Mouse (Mus musculus): ENCODE measurements around the gene Slc9b2.

The Slc9b2 gene

DNA sequence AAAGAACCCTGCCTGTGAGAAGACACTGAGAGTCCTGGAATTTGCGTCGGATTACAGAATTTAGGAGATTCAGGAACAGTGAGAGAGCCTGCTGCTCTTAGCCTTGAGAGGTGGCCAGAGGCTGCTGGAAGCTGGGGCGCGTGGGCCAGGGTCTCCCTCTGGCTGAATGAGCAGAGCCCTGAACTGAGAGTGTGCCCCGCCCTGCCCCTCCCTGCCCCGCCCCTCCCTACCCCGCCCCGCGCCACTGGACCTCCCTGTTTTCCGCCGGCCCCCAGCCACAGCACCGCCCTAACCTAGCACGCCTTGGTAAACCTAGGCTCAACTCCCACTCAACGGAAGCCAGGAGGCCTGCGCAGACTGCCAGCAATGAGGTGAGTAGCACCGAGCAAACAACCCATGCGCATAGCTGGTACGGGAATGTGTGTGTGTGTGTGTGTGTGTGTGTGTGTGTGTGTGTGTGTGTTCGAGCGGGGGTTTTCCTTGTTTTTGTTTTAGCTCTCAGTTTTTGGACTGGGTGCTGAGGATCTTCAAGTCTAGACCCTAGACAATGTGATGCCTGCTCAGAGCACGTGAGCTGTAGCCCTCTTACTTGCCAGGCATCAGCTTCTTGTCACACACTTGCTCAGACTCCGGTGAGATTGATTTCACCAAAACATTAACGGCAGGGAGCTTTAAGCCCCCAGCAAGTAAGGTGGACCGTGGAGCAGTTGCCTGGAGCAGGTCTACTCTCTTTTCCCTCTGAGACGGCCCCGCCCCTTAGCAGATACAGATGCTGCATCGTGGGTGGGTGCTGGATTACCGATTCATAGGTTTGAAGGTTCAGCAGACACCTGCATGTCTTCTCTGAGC lies at the start of gene Slc9b2:
Slc9b2 (plus strand) TSS at position 290 of the 849 bp plus-strand sequence.
- no peak for DNase-seq

DNA sequence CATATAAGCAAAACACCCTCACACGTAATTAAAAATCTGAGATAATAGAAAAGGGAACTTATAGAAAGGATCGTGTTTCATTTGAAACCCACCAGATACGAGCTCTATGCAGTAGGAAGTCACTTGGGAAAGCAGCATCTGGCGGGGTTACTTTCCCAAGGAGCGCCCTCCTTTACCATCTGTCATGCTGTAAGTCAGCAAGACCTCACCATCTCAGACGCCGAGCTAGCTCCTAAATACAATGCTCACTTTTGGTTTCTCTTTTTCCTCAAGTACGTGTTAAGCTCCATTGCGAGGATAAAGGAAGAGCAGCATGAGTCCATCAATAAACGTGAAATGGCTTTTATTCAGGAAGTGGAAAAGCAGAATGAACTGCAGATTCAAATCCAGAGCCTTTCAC lies 48.6 kb upstream of the Slc9b2 start:
- no peak for DNase-seq

DNA sequence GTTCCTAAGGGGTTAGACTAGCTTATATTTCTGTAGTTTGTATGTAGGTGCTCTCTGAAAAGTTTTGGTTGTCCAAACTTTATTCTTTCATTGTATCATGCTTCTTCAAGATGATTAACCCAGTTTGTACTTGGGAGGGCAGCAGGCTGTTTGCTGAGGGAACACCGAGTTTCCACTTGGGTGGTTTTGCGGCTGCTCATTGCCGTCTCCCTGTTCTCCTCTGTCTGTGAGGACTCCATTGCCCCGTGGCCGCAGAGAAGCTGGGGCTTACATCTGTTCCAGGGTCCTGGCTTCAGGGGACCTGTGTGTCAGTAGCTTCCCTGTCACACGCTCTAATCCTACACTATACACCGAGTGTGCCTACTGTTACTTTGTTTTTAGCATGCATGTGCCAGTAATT lies 47.3 kb upstream of the Slc9b2 start:
- peak; percentile 68 for DNase-seq

DNA sequence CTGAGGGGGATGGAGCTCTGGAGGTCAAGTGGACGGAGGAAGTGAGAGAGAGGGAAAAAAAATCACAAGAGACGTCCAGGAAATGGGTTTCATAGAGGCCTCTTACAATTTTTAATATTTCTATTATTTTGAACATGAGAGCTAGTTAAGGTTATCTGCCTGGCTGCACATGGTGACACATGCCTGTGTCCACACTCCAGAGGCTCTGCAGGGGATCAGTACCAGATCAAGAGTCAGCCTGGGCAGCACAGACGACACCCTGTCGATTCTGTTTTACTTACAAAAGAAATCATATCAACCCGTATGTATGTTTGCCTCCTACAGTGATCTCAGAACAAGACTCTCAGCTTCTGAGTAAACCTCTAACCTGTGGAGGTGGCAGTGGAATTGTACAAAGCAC lies 38.9 kb upstream of the Slc9b2 start:
- peak; percentile 59 for DNase-seq

DNA sequence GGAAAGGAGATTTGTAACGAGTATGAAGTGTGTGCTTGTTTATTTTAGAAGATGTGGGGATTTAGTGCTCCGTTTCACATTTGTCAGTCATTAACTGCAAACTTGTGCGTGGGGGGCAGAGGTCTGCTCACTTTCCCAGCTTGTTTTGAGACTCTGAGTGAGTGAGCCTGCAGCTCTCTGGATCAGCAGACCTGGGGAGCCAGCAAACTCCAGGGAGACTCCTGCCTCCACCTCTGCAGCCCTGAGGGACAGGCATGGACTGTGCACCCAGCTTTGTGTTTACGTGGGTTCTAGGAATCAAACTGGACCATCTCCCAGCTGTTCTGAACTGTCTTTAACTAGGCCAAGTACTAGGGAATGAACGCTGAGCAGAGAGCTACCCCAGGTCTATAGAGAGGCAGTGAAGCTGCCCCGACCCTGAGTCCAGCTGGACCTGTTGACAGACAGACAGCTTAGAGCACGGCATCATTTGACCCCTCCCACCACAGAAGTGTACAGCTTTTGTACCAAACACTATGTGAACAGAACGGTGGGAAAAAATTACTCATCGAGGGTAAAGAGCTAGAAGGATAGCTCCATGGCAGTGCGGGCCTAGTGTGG lies 38.0 kb upstream of the Slc9b2 start:
- peak; percentile 92 for DNase-seq

DNA sequence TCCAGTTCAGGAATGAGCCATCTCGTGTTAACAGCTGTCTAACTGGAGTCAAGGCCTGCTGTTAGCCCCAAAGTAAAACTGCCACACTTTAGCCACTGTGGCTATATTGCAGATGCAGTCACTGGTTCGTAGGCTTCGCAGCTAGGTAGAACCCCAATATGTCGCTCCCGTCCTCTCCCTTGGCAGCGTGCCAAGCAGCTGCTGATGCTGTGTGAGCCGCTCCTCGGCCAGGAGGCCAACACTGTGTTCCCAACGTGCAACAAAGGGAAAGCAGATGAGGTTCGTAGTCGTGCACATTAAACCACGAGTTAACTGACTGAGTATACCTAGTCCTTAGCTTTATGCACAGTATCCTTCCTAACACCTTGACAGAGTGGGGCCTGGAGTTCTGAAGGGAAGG lies 34.9 kb upstream of the Slc9b2 start:
- no peak for DNase-seq

DNA sequence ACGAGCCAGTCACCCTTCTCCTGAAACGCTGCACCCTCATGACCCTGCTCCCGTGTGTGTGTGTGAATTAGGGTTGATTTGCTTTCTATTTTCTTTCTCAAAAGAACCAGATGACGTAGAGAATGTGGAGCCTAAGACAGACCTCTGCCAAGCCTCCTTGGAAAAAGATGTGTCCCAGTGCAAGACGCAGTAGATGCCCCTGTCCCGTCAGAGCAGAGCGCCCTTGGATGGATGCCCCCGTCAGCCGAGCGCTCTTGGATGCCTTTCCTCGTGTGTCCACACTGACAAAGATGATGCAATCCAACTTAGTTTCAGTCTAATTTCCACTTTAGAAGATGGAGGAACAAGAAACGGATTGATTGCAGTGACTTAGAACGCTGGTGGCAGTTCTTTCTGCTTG lies 34.5 kb upstream of the Slc9b2 start:
- DNase-seq = no peak

DNA sequence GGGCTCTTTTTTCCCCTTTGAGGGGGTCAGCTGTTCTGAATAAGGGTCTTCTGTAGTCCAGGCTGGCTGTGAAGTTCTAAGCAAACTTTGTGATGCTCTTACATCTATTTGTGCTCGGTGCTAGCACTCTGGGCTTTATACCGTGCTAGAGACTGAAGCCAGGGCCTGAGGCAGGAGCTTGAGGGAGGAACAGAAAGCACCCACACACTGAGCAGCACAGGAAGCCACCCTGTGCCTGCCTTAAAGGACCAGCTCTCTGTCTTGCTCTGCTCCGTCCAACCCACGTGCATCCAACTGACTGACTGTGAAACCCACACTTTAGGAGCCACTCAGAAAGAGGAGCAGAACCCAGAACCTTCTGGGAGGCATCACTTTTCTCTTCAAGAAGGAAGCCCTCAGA lies 27.3 kb upstream of the Slc9b2 start:
- DNase-seq = no peak

DNA sequence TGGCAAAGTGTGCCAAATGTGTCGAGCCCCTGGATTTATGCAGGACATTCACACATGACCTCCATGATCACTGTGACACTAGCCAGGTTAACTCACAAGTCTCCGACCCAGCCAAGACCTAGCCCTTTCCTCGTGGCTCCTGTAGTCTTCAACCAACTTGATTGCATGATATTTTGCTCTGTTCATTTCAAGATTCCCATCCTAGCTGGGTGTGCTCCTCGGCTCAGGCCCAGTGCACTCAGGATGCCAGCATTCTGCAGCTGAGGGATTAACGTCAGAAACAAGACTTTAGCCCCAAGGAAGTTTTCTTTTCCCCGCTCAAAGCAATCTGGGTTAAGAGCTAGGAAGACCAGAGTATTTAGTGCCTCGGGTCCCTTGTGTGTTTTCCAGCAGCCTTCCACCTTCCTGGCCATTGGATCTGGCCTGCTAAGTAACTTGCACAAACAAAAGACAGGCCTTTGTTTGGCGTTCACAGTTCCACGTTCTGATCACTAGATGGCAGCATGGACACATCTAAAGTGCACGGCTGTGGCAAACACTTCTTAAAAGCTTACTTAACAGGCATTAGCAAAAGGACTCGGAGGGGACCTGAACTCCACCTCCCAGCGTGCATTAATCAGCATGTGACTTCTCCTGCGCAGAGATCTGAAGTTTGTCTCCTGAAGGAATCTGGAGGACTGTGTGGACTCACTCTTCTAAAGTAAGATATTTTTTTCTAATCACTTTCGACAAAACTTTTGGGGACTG lies 26.7 kb upstream of the Slc9b2 start, which contains the start of gene Bdh2:
Bdh2 (plus strand) TSS at position 553 of the 747 bp plus-strand sequence.
- peak; percentile 95 for DNase-seq

DNA sequence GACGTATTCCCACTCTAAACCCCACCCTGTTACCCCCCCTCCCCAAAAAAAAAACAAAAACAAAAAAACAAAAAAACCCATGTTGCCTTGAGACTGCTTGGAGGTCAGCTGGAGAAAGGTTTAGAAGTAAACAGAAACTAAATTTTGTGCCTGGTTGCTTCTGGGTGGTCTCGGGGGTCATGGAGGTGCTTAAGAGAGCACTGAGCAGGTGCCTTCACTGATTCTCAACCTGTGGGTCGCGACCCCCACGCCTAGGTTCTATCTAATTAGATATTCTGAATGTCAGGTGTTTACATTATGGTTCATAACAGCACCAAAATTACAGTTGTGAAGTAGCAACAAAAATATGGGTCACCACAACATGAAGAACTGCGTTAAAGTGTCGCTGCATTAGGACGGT lies 25.8 kb upstream of the Slc9b2 start:
- no peak for DNase-seq

DNA sequence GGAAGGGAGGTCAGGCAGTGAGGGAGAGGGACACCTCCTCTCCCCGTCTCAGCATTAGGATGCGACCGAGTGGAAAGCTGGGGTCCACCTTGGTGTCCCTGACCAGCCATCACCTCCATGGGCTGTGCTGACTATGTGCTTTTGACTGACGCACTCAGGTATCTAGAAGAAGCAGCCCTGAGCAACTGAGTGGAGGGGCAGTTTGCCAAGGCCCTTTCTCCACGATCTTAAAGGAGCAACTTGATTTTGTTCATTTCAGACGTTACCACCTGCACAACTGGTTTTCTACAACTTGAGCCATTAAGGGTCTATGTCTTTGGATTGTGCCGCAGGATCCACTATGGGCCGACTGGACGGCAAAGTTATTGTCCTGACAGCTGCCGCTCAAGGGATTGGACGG lies 22.2 kb upstream of the Slc9b2 start:
- DNase-seq = no peak

DNA sequence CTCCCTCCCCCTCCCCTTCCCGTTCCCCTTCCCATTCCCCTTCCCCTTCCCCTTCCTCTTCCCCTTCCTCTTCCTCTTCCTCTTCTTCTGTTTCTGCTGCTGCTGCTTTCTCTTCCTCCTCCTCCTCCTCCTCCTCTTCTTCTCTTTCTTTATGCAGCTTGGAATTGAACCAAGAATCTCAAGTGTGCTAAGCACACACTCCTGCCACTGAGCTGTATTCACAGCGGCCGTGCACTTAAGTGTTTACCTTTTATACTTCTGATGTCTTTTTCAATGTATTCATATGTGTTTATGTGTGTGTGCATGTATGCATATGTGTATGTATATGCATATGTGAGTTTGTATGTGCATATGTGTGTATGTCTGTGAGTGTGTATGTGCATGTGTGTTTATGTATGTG lies 21.7 kb upstream of the Slc9b2 start:
- no peak for DNase-seq

DNA sequence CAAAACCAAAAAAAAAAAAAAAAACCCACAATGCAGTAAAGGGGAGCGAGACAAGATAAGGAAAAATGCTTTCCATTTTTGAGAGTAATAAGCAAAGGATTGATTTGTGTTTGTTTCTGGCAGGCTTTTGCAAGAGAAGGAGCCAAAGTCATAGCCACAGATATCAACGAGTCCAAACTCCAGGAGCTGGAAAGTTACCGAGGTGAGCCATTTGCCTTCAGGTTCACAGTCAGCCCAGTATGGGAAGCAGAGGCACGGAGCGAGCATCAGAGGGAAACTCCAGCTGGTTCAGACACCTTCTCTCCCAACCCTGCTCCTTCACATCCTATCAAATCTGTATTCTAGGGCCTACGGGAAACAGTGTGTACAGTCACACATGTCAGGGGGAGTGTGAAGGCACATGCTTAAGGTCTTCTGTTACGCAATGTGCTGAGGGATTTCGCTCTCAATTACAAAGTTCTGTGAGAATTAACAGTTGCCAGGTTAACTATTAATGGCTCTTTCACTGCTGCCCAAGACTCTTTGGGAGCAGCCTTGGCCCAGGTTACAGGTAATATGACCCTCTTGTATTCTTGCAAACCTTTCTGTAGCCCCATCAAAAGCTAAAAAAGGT lies 19.3 kb upstream of the Slc9b2 start:
- DNase-seq = peak; percentile 92

DNA sequence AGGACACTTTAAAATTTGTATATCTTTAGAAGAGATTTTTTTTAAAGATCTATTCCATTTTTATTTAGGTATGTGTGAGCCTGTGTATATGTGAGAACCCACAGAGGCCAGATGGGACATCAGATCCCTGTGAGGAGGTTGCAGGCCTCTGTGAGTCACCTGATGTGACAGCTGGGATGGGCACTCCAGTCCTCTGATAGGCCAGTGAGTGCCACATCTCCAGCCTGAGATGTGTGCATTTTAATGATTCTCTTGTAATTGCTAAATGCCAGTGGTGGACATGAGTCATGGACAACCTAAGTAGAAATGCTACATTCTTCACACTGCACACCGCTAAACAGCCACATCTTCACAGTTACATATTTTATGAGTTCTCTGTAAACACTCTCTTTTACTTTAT lies 18.4 kb upstream of the Slc9b2 start:
- DNase-seq = no peak

DNA sequence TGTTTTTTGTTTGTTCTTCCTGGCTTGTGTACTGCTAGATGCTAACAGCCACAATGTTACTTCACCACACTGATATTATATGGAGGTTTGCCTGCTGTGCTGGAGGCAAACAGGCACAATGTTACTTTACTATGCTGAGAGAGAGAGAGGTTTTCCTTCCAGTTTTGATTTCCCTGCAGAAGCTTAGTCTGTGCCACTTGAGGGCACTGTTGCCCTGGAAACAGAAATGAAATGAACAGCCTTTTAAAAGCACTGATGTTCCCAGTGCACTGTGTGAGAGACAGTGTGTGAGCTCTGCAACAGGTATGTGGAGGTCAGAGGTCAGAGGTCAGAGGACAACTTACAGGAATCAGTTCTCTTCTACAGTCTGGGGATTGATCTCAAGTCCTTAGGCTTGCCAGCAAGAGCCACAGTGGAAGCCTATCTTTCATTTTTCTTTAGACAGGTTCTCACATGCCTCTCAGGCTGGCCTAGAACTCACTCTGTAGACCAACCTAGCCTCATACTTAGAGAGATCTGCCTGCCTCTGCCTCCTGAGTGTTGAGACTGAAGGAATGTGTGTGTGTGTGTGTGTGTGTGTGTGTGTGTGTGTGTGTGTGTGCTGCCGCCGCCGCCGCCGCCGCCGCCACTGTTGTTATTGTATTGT lies 17.1 kb upstream of the Slc9b2 start:
- peak; percentile 57 for DNase-seq

DNA sequence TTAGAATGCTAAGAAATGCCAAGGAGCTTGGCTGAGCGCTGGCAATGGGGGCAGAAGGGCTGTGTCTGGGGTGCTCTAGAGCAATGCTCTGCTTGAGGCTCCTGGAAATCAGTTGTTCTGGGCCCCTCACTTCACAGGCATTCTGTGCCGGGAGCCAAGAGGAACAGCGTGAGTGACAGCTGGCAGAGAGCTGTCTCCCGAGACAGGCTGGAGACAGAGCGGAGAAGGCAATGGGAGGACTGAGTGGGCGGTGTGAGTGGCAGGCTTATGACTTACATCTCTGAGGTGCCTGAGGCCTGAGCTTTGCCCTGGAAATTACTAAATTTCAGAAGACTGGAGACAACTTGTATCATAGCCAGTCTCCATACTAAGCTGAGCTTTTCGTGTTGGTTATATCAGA lies 13.8 kb upstream of the Slc9b2 start:
- DNase-seq = no peak

DNA sequence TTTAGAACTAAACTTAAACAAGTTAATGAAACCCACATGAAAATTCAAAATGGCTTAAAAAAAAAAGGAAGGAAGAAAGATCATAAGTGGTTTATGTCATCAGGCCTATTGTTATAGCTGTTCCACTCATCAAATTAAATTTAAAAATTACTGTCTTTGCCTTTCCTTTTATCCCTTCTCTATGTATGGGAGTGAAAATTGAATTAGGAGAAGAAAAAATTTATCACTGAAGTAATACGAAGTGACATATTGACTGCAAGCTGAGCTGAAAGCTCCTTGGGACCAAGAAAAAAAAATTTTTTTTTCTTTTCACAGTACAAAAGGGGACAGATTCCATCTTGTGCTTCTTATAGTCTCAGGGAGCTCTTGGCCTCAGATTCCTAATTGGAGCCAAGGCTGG lies 11.9 kb upstream of the Slc9b2 start:
- DNase-seq = no peak

DNA sequence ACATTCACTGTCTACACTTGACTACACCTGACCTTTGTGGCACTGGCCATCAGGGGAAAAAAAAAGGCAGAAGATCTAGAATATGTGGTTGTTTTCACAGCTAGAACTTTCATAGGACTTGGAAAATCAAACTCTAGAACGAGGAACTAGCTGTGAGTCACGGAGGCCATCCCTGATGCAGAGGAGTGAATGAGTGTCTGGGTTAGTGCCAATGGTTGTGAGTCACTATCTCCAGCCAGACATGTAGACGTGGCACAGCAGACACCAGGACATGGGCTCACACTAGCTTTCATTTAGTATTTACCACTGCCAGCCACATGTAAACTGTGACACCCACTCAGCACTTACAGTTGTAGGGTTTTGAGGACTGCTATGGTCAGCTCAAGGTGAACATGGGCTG lies 8.9 kb upstream of the Slc9b2 start:
- no peak for DNase-seq

DNA sequence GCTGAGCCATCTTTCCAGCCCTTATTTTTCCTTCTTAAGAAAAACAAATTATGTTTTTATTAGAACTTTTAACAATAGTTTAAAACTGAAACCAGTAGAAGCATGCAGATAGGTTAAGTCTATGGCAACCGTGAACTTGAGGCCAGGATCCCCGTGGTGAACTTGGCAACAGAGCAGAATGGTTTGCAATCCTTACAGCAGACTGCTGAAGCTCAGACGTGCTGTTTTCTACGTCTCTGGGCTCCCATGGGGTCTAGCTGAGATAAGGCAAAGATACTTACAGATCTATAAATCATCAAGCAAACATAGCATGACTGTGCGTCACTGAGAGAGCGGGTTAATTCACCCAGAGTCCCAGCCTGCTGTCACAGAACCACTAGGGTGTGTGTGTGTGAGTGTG lies 7.4 kb upstream of the Slc9b2 start:
- DNase-seq = no peak

DNA sequence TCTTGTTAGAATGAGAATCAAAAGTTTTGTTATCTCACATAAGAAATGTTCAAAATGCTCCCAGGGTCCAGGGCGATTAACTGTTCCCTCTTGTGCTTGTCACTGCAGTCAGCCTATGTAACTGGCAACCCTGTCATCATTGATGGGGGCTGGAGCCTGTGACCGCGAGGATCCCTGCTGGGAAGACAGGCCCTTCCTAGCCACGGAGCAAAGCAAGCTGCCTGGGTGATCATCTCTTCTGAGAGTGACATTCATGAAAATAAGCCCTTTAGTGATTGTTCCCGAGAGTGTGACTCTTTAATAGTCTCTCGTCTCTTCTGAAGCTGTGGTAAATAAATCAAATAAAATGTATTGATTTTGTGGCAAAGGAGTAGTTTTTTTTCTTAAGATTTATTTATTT lies 3.4 kb upstream of the Slc9b2 start:
- no peak for DNase-seq

DNA sequence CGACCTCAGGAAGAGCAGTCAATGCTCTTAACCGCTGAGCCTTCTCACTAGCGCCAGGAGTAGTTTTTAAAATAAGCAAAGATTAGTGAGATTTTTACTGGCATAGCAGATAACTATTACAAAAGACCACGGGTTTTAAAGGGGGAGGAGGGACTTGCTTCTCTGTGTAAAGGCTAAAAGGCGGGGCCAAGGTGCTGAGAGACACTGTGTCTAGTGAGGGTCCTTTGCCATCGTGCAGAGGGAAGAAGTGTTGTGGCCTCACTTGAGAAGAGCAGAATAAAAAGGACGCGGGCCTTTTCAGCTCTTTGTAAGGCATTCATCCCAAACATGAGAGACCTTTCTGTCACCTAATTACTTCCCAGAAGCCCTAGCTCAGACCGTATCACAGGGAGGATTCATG lies 2.9 kb upstream of the Slc9b2 start:
- DNase-seq = no peak

DNA sequence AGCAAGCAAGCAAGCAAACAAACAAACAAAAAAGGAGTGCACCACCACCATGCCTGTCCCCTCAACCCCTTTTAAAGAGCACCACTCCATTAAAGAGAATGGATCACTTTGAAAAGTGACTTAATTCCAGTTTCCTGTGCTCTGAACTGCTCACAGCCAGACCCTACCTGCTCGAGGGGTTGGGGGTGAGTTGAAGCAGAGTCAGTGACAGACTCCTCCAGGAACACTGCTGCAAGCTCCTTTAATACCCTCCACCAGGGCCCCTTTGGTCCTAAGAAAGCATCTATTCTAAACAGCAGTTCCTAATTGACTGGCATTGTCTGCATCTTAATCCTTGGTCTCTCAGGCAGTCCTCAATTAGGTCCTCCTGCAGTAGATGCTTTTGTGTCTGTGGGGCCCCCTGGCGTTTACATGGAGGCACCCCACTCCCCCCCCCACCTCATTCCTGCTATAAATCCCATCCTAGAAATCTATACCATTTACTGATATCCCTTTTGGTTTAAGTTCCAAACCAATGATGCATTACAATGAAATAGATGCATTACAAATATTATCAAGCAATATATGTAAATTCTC lies 5.5 kb downstream of the Slc9b2 start:
- DNase-seq = no peak

DNA sequence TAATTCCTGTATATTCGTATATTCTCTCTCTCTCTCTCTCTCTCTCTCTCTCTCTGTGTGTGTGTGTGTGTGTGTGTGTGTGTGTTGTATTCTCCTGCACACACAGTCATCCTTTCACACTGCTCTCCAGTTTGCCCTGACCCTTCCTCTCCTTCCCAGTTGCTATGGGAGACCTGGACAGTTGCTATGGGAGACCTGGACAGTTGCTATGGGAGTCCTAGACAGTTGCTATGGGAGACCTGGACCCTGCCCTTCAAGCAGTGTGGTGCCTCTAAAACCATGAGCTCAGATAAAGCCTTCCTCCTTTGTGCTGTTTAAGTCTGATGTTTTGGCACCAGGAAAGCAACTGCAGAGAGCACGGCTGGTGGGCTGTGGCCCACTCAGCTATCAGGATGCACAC lies 6.2 kb downstream of the Slc9b2 start:
- no peak for DNase-seq
